Mouse (Mus musculus) C2C12 (cell line): ENCODE results near the gene Blnk.

Source experiments
- CEBPB ChIP-seq: IDR thresholded peaks from one replicate; pipeline ENCODE4 v1.6.1; 2011; ENCODE audit warnings: low read depth, mild to moderate bottlenecking, control low read depth, moderate library complexity
- CTCF ChIP-seq: IDR thresholded peaks from one replicate; pipeline ENCODE4 v1.5.1; 2011; ENCODE audit not compliant: control insufficient read depth, insufficient read depth, insufficient read length
- MAX ChIP-seq: IDR thresholded peaks from one replicate; pipeline ENCODE4 v1.6.1; 2011; ENCODE audit warnings: mild to moderate bottlenecking, control low read depth
- MYOD1 ChIP-seq: IDR thresholded peaks from one replicate; pipeline ENCODE4 v1.6.1; 2011; ENCODE audit warnings: low read depth; ENCODE audit not compliant: control insufficient read depth, insufficient read length

- TF ChIP-seq CEBPB, result no peak
- TF ChIP-seq MAX, result no peak
- TF ChIP-seq CTCF, result no peak
- no peak for TF ChIP-seq MYOD1
These were observed 47.3 kb downstream of the Blnk start for GRCm38 (mm10) chr19:40946937-40947577.
